Mouse (Mus musculus): Measurements from ENCODE around the gene Rpusd1.

DNA sequence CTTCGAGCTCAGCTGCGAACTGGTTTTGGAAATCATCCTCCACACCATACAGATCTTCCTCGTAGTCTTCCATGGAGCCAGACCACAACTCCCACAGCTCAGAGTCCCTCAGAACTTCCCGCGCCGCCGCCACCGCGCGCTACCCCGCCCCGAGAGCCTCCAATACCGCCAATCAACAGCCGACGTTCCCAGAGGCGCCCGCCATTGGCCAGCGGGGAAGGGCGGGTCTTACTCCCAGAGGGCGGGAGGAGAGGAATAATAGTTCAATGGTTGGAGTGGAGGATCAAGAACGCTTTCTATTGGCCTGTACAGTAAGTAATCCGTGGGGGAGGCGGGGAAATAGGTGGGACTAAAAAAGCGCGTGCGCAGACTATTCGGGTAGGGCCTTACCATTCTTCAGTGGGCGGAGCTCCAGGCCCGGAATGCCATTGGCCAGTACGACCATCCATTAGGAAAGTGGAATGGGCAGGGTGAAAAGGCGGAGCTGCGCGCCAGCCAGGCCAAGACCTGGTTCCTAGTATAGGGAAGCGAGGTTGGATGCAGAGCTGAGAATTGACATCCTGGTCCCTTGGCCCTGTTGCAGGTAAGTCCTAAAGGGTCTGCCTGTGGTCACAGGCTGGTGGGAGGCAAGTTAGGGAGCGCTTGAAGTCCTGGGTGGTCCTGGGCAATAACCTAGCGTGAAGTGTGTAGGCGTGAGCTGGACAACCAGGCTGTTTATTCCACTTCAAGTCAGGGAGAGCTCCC lies at the start of gene Rpusd1, which contains the start of gene Chtf18:
- TF ChIP-seq GATA1 (IDR thresholded peaks at IDR 0.05; ENCODE audit: low read length) (no peak), TAL1 (IDR thresholded peaks at IDR 0.05; ENCODE audit: low read length) (no peak)

All from erythroblast, embryonic 14.5 days (primary cell).